Mouse (Mus musculus) right cerebral cortex, postnatal 4 days (tissue): ENCODE measurements at regions not wholly inside any gene's neighbourhood (a gene's known extent, or its start where the extent isn't known, plus 50 kb on each side); places are given as distances from the start of the nearest gene placed in this dataset.

Experiments used
- DNase-seq: peaks from one replicate; pipeline ENCODE4 v3.0.0-alpha.2; 2022

DNA sequence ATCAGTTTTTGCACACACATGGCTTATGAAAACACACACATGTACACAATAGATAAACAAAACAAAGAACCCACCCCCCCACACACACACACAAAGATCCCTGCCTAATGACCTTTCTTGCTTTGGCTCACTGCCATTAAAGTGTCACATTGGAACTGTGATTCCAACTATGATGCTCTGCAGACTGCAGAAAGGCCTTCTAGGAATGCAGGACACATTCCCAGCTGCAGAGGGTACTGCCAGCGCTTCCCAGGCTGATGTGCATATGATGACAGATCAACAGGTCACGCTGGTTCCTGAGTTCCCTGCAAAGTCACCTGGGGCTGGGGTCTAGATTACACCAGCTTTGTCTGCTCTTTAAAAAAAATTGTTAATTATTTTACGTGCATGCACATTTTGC lies 68.1 kb upstream of the Ppm1j start:
- no peak for DNase-seq

DNA sequence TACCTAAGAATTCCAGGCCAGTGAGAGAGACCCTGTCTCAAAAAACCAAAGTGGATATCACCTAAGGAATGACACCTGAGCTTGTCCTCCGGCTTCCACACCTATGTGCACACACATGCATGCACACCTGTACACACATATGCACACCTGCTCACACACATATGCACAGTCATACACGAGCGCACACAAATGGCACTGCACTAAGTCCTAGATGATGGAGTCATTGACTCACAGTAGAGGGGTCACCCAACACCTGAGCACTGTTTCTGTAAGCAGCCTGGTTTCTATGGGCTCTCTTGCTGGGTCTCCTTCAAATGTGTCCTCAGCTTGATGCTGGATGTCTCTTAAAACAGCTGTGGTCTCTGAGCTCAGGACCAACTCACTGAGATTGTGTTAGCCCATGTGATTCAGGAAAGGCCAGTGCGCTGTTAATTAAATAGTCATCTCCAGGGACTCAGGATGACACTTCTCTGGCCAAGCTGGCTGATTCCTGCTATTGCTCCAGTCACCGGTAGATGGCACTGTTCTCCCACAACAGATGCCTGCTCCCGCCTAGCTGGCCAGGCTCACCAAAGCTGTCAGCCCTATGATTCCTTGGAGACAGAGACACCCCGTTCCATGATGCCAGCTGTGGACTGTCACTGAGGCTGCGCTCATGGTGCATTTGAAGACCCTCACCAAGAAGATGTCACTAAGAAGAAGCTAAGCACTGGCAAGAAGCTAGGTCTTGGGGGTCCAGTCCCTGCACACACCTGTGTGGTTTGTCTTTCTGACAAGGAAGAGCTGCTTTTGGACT lies 66.8 kb upstream of the Ppm1j start:
- DNase-seq, result peak; percentile 54

DNA sequence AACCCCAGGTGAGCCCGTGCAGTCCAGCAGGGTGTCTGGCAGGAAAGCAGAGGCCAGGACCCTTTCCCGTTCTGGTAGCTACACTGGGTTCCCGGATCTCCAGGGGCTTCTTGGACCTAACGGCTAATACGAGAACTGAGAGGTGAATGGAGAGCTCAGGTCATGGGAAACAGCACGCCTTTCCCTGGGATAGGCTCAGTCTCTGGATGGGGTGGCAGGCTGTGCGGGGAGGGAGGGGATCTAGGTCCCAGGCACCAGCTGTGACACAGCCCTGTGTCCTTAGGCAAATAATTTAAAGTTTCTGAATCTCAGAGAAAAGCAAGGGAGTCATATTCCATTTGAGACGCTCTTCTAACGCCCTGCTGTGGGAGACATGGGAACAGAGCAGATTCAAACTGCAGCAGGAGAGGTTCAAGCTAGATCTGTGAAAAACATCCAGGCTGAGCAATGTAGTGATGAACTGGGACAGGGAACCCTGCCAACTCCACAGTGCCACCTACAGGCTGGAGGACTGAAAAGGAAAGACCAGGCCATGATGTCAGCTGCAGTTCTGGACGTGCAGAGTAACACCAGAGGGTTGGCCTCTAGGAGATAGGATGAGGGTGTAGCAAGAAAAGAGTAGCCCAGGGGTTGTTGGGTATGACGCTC lies 66.1 kb upstream of the Ppm1j start:
- DNase-seq, result peak; percentile 42
